Mouse (Mus musculus): ENCODE data around the gene Rdh8. TPM values are rescaled to one million over a fixed set of nuclear protein-coding genes. Genes with fewer than 3 reads are reported as not detected.
"Not testable (repeated sequence)": the region's sequence is repeated elsewhere in the genome, so short reads cannot be mapped to it uniquely, and the experiment has no call there.

The Rdh8 gene
- polyA plus RNA-seq, 1 experiment from 2014 or later, result not detected

GRCm38 (mm10) chr9:20830901-20831643 is 12.8 kb downstream of the Rdh8 start:
- H3K4me2 ChIP-seq (replicated peaks; ENCODE audit: low read depth), result 0 out of 2 replicates have a peak overlapping the region, but pooled peaks have one; percentile 10
- no peak overlapping the region for H3K4me3 ChIP-seq (ENCODE audit: low read depth, low read length)
- ATAC-seq, result peak; percentile 54; the same call in 1 of the 2 replicates
- no peak overlapping the region for H3K27ac ChIP-seq (ENCODE audit: low read depth, low read length)
- no peak overlapping the region for H3K9ac ChIP-seq (ENCODE audit: low read depth, low read length)
- H3K36me3 ChIP-seq (ENCODE audit: control insufficient read depth, insufficient read depth), result no peaks in the 10 kb centered on the region
- no peaks in the 10 kb centered on the region for H3K4me1 ChIP-seq (replicated peaks; ENCODE audit: control insufficient read depth, insufficient read depth, low read length)
- no peaks in the 10 kb centered on the region for H3K9me3 ChIP-seq (ENCODE audit: control insufficient read depth)
- peak; percentile 98 for TF ChIP-seq CTCF (IDR thresholded peaks at IDR 0.05; ENCODE audit: low read depth)
- WGBS, result 15% methylated on average over 19 of the region's 19 CpGs
- H3K27me3 ChIP-seq (replicated peaks; ENCODE audit: control insufficient read depth, insufficient read depth, low read length), result no peaks in the 10 kb centered on the region; the same call in 1 of the 2 replicates

DNA sequence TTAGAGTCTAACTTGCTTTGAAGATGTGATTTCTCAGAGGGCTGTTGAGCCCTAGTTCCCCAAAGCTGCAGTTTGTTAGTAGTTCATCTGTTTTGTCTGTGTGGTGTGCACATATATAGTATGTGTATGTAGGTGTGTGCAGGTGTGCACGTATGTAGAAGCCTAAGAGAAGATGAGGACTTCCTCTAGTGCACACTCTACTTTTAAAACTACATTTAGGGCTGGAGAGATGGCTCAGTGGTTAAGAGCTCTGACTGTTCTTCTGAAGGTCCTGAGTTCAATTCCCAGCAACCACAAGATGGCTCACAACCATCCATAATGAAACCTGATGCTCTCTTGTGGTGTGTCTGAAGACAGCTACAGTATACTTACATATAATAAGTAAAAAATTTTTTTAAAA is 16.6 kb downstream of the Rdh8 start:
- Histone ChIP-seq H3K27ac (ENCODE audit: low read depth, low read length) (no peak overlapping the region), H3K4me3 (ENCODE audit: low read depth, low read length) (no peak overlapping the region), H3K4me2 (replicated peaks; ENCODE audit: low read depth) (no peak overlapping the region), H3K9me3 (ENCODE audit: control insufficient read depth) (no peaks in the 10 kb centered on the region), H3K4me1 (replicated peaks; ENCODE audit: control insufficient read depth, insufficient read depth, low read length) (no peaks in the 10 kb centered on the region), H3K36me3 (ENCODE audit: control insufficient read depth, insufficient read depth) (no peaks in the 10 kb centered on the region), H3K27me3 (replicated peaks; ENCODE audit: control insufficient read depth, insufficient read depth, low read length) (no peaks in the 10 kb centered on the region; the same call in 1 of the 2 replicates), H3K9ac (ENCODE audit: low read depth, low read length) (no peak overlapping the region)
- 73% methylated on average over 1 of the region's 1 CpGs for WGBS
- ATAC-seq, result no peak
- no peak for TF ChIP-seq CTCF (IDR thresholded peaks at IDR 0.05; ENCODE audit: low read depth)

DNA sequence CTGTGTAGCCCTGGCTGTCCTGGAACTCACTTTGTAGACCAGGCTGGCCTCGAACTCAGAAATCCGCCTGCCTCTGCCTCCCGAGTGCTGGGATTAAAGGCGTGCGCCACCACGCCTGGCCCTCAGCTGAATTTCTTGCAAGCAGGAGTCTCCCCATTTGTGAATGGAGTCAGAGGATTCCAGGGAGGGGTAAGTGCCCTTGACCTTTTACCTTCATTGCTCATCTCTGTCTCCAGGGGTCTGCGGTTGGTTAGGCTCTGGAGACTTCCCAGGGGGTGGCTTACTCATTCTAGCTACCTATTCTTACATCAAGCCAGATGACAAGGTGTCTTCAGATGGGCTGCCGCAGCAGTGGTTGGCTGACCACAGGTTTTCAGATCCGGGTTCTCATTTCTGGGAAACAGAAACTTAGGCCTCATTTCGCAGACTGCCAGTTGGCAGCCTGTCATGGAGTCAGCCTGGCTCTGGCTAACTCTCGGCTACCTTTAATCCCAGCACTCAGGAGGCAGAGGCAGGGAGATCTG is 17.2 kb downstream of the Rdh8 start:
- 85% methylated on average over 11 of the region's 11 CpGs for WGBS
- not testable (repeated sequence) for H3K9ac ChIP-seq (ENCODE audit: low read depth, low read length); H3K4me3 ChIP-seq (ENCODE audit: low read depth, low read length); H3K36me3 ChIP-seq (ENCODE audit: control insufficient read depth, insufficient read depth); H3K9me3 ChIP-seq (ENCODE audit: control insufficient read depth); H3K27me3 ChIP-seq (replicated peaks; ENCODE audit: control insufficient read depth, insufficient read depth, low read length); H3K4me2 ChIP-seq (replicated peaks; ENCODE audit: low read depth); H3K4me1 ChIP-seq (replicated peaks; ENCODE audit: control insufficient read depth, insufficient read depth, low read length); H3K27ac ChIP-seq (ENCODE audit: low read depth, low read length); ATAC-seq

DNA sequence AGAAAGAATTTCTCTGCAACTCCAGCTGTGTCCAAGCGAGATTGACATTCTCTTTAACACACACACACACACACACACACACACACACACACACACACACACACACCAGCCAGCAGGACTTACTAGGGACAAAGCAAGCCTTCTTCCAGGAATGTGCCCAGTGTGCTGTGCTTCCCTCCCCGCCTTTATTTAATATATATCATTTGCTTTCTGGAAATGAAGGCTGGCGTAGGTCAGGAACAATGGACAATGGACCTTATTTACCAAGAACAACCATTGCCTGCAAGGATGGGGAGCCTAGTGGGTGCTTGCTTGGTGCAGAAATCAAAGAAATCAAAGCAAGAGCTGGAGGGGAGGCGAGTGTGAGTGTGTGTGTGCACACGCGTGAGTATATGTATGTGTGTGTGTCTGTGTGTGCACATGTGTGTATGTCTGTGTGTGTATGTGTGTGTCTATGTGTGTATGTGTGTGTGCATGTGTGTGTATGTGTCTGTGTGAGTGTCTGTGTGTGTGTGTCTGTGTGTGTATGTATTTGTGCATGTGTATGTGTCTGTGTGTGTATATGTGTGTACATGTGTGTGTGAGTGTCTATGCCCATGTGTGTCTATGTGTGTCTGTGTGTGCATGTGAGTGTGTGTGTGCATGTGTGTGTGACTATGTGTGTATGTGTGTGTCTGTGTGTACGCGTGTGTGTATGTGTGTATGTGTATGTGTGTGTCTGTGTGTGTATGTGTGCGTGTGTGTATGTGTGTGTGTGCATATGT is 19.1 kb downstream of the Rdh8 start:
- H3K9me3 ChIP-seq (ENCODE audit: control insufficient read depth), result no peaks in the 10 kb centered on the region
- 76% methylated on average over 9 of the region's 9 CpGs for WGBS
- ATAC-seq, result no peak

GRCm38 (mm10) chr9:20838931-20839330 is 20.6 kb downstream of the Rdh8 start:
- Histone ChIP-seq H3K27me3 (replicated peaks; ENCODE audit: control insufficient read depth, insufficient read depth, low read length) (no peaks in the 10 kb centered on the region; the same call in 1 of the 2 replicates), H3K36me3 (ENCODE audit: control insufficient read depth, insufficient read depth) (no peaks in the 10 kb centered on the region), H3K9ac (ENCODE audit: low read depth, low read length) (no peak overlapping the region), H3K9me3 (ENCODE audit: control insufficient read depth) (no peaks in the 10 kb centered on the region), H3K27ac (ENCODE audit: low read depth, low read length) (no peak overlapping the region), H3K4me3 (ENCODE audit: low read depth, low read length) (no peak overlapping the region), H3K4me2 (replicated peaks; ENCODE audit: low read depth) (no peak overlapping the region), H3K4me1 (replicated peaks; ENCODE audit: control insufficient read depth, insufficient read depth, low read length) (no peaks in the 10 kb centered on the region)
- TF ChIP-seq CTCF (IDR thresholded peaks at IDR 0.05; ENCODE audit: low read depth), result no peak
- ATAC-seq, result no peak
- WGBS, result 50% methylated on average over 6 of the region's 6 CpGs

More for the DNA sequence above, 19.1 kb downstream of the Rdh8 start:
- Histone ChIP-seq H3K27me3 (replicated peaks; ENCODE audit: control insufficient read depth, insufficient read depth, low read length) (no peaks in the 10 kb centered on the region), H3K4me2 (replicated peaks; ENCODE audit: low read depth) (no peak overlapping the region), H3K27ac (ENCODE audit: low read depth, low read length) (no peak overlapping the region), H3K9ac (ENCODE audit: low read depth, low read length) (no peak overlapping the region), H3K4me3 (ENCODE audit: low read depth, low read length) (no peak overlapping the region), H3K36me3 (ENCODE audit: control insufficient read depth, insufficient read depth) (no peaks in the 10 kb centered on the region), H3K4me1 (replicated peaks; ENCODE audit: control insufficient read depth, insufficient read depth, low read length) (no peaks in the 10 kb centered on the region)
- TF ChIP-seq CTCF (IDR thresholded peaks at IDR 0.05; ENCODE audit: low read depth), result no peak

GRCm38 (mm10) chr9:20842211-20842610 is 23.9 kb downstream of the Rdh8 start:
- Histone ChIP-seq H3K9ac (ENCODE audit: low read depth, low read length) (no peak overlapping the region), H3K4me2 (replicated peaks; ENCODE audit: low read depth) (no peak overlapping the region), H3K27ac (ENCODE audit: low read depth, low read length) (no peak overlapping the region), H3K36me3 (ENCODE audit: control insufficient read depth, insufficient read depth) (no peaks in the 10 kb centered on the region), H3K4me3 (ENCODE audit: low read depth, low read length) (no peak overlapping the region), H3K9me3 (ENCODE audit: control insufficient read depth) (no peaks in the 10 kb centered on the region), H3K27me3 (replicated peaks; ENCODE audit: control insufficient read depth, insufficient read depth, low read length) (no peaks in the 10 kb centered on the region; the same call in 1 of the 2 replicates), H3K4me1 (replicated peaks; ENCODE audit: control insufficient read depth, insufficient read depth, low read length) (no peaks in the 10 kb centered on the region)
- 32% methylated on average over 4 of the region's 4 CpGs for WGBS
- no peak for TF ChIP-seq CTCF (IDR thresholded peaks at IDR 0.05; ENCODE audit: low read depth)
- ATAC-seq, result no peak
